Mouse (Mus musculus) embryonic facial prominence, embryonic 13.5 days (tissue): ENCODE measurements around the gene Cib3. TPM values are rescaled to one million over a fixed set of nuclear protein-coding genes. Genes with fewer than 3 reads are reported as not detected.
A peak's percentile ranks its signal among the peaks of the same experiment; 100 is the strongest.

Experiments
- ATAC-seq: fragments of 200-750 bp; cut with Nextera tagmentation; 2 replicates; pipeline ENCODE4 v1.8.0; 2017; ENCODE audit warnings: low read depth; ENCODE audit not compliant: insufficient number of reproducible peaks, insufficient read depth, low FRiP score, low TSS enrichment
- H3K27ac ChIP-seq: fragments of 300-500 bp; sonication (generic); 2 replicates; pipeline ENCODE4 v1.5.1; 2015; ENCODE audit warnings: moderate library complexity, mild to moderate bottlenecking, inconsistent platforms
- H3K27me3 ChIP-seq: fragments of 300-500 bp; sonication (generic); 2 replicates; pipeline ENCODE4 v1.6.1; 2015; ENCODE audit warnings: mild to moderate bottlenecking, inconsistent platforms
- H3K36me3 ChIP-seq: fragments of 300-500 bp; sonication (generic); 2 replicates; pipeline ENCODE4 v1.6.1; 2015; ENCODE audit warnings: mild to moderate bottlenecking, inconsistent platforms
- H3K4me1 ChIP-seq: fragments of 300-500 bp; sonication (generic); 2 replicates; pipeline ENCODE4 v1.6.1; 2015; ENCODE audit warnings: inconsistent platforms
- H3K4me2 ChIP-seq: fragments of 300-500 bp; sonication (generic); 2 replicates; pipeline ENCODE4 v1.6.1; 2015; ENCODE audit warnings: moderate library complexity, mild to moderate bottlenecking, inconsistent platforms
- H3K4me3 ChIP-seq: fragments of 300-500 bp; sonication (generic); 2 replicates; pipeline ENCODE4 v1.5.1; 2015; ENCODE audit warnings: mild to moderate bottlenecking, inconsistent platforms
- H3K9ac ChIP-seq: fragments of 300-500 bp; sonication (generic); 2 replicates; pipeline ENCODE4 v1.6.1; 2015; ENCODE audit warnings: mild to moderate bottlenecking, inconsistent platforms
- H3K9me3 ChIP-seq: fragments of 300-500 bp; sonication (generic); 2 replicates; pipeline ENCODE4 v1.6.1; 2016; ENCODE audit warnings: inconsistent platforms
- WGBS: fragments of 180-500 bp; shearing (Covaris S2); methylation state at CpG from one replicate; pipeline ENCODE4 v1.1.7; 2015; ENCODE audit warnings: mixed read lengths; 5-methylcytosine and 5-hydroxymethylcytosine counted together
- polyA plus RNA-seq: library from polyadenylated mRNA; unstranded; fragments of >200 nt; fragmentation: Nextera tagmentation; extraction: Ambion mirVana; gene quantifications from 2 replicates; pipeline ENCODE4 v1.2.1, GENCODE M21; 2015

Cib3 gene
- polyA plus RNA-seq, 1 experiment from 2014 or later = not detected

GRCm38 (mm10) chr8:72160707-72161697 is 51.6 kb downstream of the Cib3 start, which contains the start of gene Rab8a:
Gene Rab8a (plus strand): TSS chr8:72161200.
- H3K4me3 ChIP-seq = peak within 1 kb of the TSS; percentile 96
- peak; percentile 100 for ATAC-seq
- H3K27ac ChIP-seq = peak within 1 kb of the TSS; percentile 86
- peak within 1 kb of the TSS; percentile 71 for H3K4me2 ChIP-seq
- H3K9me3 ChIP-seq = no peaks in the 10 kb centered on the region
- WGBS = under 1% methylated on average over 82 of the region's 82 CpGs
- peaks cover 18% of the 10 kb centered on the region for H3K4me1 ChIP-seq
- H3K9ac ChIP-seq = peak within 1 kb of the TSS; percentile 97
- H3K27me3 ChIP-seq = no peaks in the 10 kb centered on the region
- peaks cover 18% of the 10 kb centered on the region for H3K36me3 ChIP-seq

- Histone ChIP-seq H3K36me3 (peaks cover 16% of the 10 kb centered on the region), H3K27me3 (no peaks in the 10 kb centered on the region), H3K9ac (peak overlapping the region; percentile 65), H3K4me2 (peak overlapping the region; percentile 66), H3K9me3 (no peaks in the 10 kb centered on the region), H3K4me1 (peaks cover 18% of the 10 kb centered on the region), H3K27ac (no peak overlapping the region), H3K4me3 (peak overlapping the region; percentile 96)
- no peak for ATAC-seq
- WGBS = 75% methylated on average over 3 of the region's 3 CpGs
These were observed 52.6 kb downstream of the Cib3 start for GRCm38 (mm10) chr8:72160007-72160406.

- Histone ChIP-seq H3K4me2 (no peak overlapping the region), H3K4me1 (peaks cover 18% of the 10 kb centered on the region), H3K9me3 (no peaks in the 10 kb centered on the region), H3K36me3 (peaks cover 7% of the 10 kb centered on the region; the same call in 1 of the 2 replicates), H3K27me3 (no peaks in the 10 kb centered on the region), H3K27ac (no peak overlapping the region), H3K4me3 (no peak overlapping the region), H3K9ac (no peak overlapping the region)
- 82% methylated on average over 3 of the region's 3 CpGs for WGBS
- ATAC-seq = no peak
These were observed 53.9 kb downstream of the Cib3 start for GRCm38 (mm10) chr8:72158726-72159125.

GRCm38 (mm10) chr8:72158096-72158495 is 54.5 kb downstream of the Cib3 start:
- H3K4me1 ChIP-seq = peaks cover 18% of the 10 kb centered on the region
- H3K4me3 ChIP-seq = no peak overlapping the region
- H3K27me3 ChIP-seq = no peaks in the 10 kb centered on the region
- ATAC-seq = no peak
- H3K36me3 ChIP-seq = peaks cover 7% of the 10 kb centered on the region
- H3K4me2 ChIP-seq = no peak overlapping the region
- no peak overlapping the region for H3K9ac ChIP-seq
- WGBS = 85% methylated on average over 2 of the region's 2 CpGs
- H3K27ac ChIP-seq = no peak overlapping the region
- no peaks in the 10 kb centered on the region for H3K9me3 ChIP-seq

Other genes with a start within 250 kb of the Cib3 start
- gene Cyp4f18, start 203.2 kb downstream of the Cib3 start, polyA plus RNA-seq = 0.34 and 0.56 TPM in 2 replicates
- not detected in 2 replicates for gene Olfr372, start 171.6 kb downstream of the Cib3 start, polyA plus RNA-seq
- 0.11 TPM in 1 of 2 replicates, not detected in the other for gene Olfr373, start 129.7 kb downstream of the Cib3 start, polyA plus RNA-seq
- 0.03 TPM in 2 replicates for gene Olfr374, start 105.8 kb downstream of the Cib3 start, polyA plus RNA-seq
- gene Tpm4, start 77.9 kb downstream of the Cib3 start, polyA plus RNA-seq = 622 and 634 TPM in 2 replicates
- gene Rab8a, start 51.6 kb downstream of the Cib3 start, polyA plus RNA-seq = 132 and 142 TPM in 2 replicates
- not detected in 2 replicates for gene Hsh2d, start 23.2 kb downstream of the Cib3 start, polyA plus RNA-seq
- gene Gm11034, start 799 bp upstream of the Cib3 start, polyA plus RNA-seq = not detected in 2 replicates
- gene Fam32a, start 6.9 kb upstream of the Cib3 start, polyA plus RNA-seq = 75.3 and 78.1 TPM in 2 replicates
- gene Ap1m1, start 27.2 kb upstream of the Cib3 start, polyA plus RNA-seq = 125 and 126 TPM in 2 replicates
- 26.9 and 55.7 TPM in 2 replicates for gene Gm10282, start 92.4 kb upstream of the Cib3 start, polyA plus RNA-seq
- gene Klf2, start 106.2 kb upstream of the Cib3 start, polyA plus RNA-seq = 5.6 and 5.8 TPM in 2 replicates
- gene Eps15l1, start 208.6 kb upstream of the Cib3 start, polyA plus RNA-seq = 65.1 and 66.9 TPM in 2 replicates
- gene Calr3, start 231.0 kb upstream of the Cib3 start, polyA plus RNA-seq = 1.1 and 1.8 TPM in 2 replicates
- 18.5 and 19.9 TPM in 2 replicates for gene 1700030K09Rik, start 231.0 kb upstream of the Cib3 start, polyA plus RNA-seq